Mouse (Mus musculus): ENCODE data around the gene Odaph. TPM values are rescaled to one million over a fixed set of nuclear protein-coding genes. Genes with fewer than 3 reads are reported as not detected.
A peak's percentile ranks its signal among the peaks of the same experiment; 100 is the strongest.

Odaph gene
- total RNA-seq, 2 experiments from 2014 or later = not detected

GRCm38 (mm10) chr5:91983490-91983889, 3.8 kb upstream of the Odaph start:
- intact Hi-C loops (cut with DNase I) = no loop called here
- no peak for DNase-seq (ENCODE audit: low spot score in 2 of 2)

GRCm38 (mm10) chr5:91985721-91986120, 1.6 kb upstream of the Odaph start:
- intact Hi-C loops (cut with DNase I) = no loop called here
- DNase-seq (ENCODE audit: low spot score in 2 of 2) = no peak

GRCm38 (mm10) chr5:91987799-91988198, 524 bp downstream of the Odaph start:
- intact Hi-C loops (cut with DNase I) = no loop called here
- DNase-seq (ENCODE audit: low spot score in 2 of 2) = no peak

GRCm38 (mm10) chr5:91989261-91989660, 2.0 kb downstream of the Odaph start:
- intact Hi-C loops (cut with DNase I) = no loop called here

GRCm38 (mm10) chr5:91991191-91991937, 4.1 kb downstream of the Odaph start:
- intact Hi-C loops (cut with DNase I) = no loop called here

More at GRCm38 (mm10) chr5:91989261-91989660, 2.0 kb downstream of the Odaph start:
- DNase-seq (ENCODE audit: low spot score in 2 of 2) = no peak

GRCm38 (mm10) chr5:91993061-91993460, 5.8 kb downstream of the Odaph start:
- no peak for DNase-seq (ENCODE audit: low spot score in 2 of 2)
- intact Hi-C loops (cut with DNase I) = no loop called here

More at GRCm38 (mm10) chr5:91991191-91991937, 4.1 kb downstream of the Odaph start:
- no peak for DNase-seq (ENCODE audit: low spot score in 2 of 2)

GRCm38 (mm10) chr5:91994546-91994945, 7.3 kb downstream of the Odaph start:
- DNase-seq (ENCODE audit: low spot score in 2 of 2) = peak; percentile 11

GRCm38 (mm10) chr5:92000770-92001169, 13.5 kb downstream of the Odaph start:
- no peak for DNase-seq (ENCODE audit: low spot score in 2 of 2)
- intact Hi-C loops (cut with DNase I) = loop anchor here (10.0 kb wide), 1 partner anchor 536 kb away; no protein-coding TSS in a partner anchor

More at GRCm38 (mm10) chr5:91994546-91994945, 7.3 kb downstream of the Odaph start:
- intact Hi-C loops (cut with DNase I) = no loop called here

GRCm38 (mm10) chr5:92003011-92003410, 15.7 kb downstream of the Odaph start:
- peak; percentile 24 to 51 for DNase-seq (ENCODE audit: low spot score in 2 of 2)
- intact Hi-C loops (cut with DNase I) = loop anchor here (10.0 kb wide), 1 partner anchor 538 kb away; no protein-coding TSS in a partner anchor

GRCm38 (mm10) chr5:92009827-92010226, 22.6 kb downstream of the Odaph start:
- no peak for DNase-seq (ENCODE audit: low spot score in 2 of 2)
- intact Hi-C loops (cut with DNase I) = loop anchor here (10.0 kb wide), 1 partner anchor 545 kb away; no protein-coding TSS in a partner anchor

- intact Hi-C loops (cut with DNase I) = no loop called here
- DNase-seq (ENCODE audit: low spot score in 2 of 2) = no peak
Measured at GRCm38 (mm10) chr5:92011756-92012155, 24.5 kb downstream of the Odaph start.

GRCm38 (mm10) chr5:92019960-92020359, 32.7 kb downstream of the Odaph start:
- no peak for DNase-seq (ENCODE audit: low spot score in 2 of 2)
- intact Hi-C loops (cut with DNase I) = no loop called here

- intact Hi-C loops (cut with DNase I) = no loop called here
- DNase-seq (ENCODE audit: low spot score in 2 of 2) = peak; percentile 94 to 96
Measured at GRCm38 (mm10) chr5:92042377-92043348, 55.4 kb downstream of the Odaph start.

- intact Hi-C loops (cut with DNase I) = no loop called here
Measured at GRCm38 (mm10) chr5:92043783-92044182, 56.5 kb downstream of the Odaph start, which contains the start of gene Cdkl2. Gene Cdkl2 (minus strand): TSS chr5:92043883.

More at GRCm38 (mm10) chr5:92043783-92044182, 56.5 kb downstream of the Odaph start, which contains the start of gene Cdkl2:
- DNase-seq (ENCODE audit: low spot score in 2 of 2) = no peak

Other genes starting within 250 kb of the Odaph start
- gene Rchy1, start 24.4 kb upstream of the Odaph start, total RNA-seq (2021) = 10 to 100 TPM; 38.9 to 39.3 TPM
- 10 to 100 TPM; 61.9 to 68.6 TPM for gene Cdkl2, start 56.4 kb downstream of the Odaph start, total RNA-seq (2021)
- 100 to 1,000 TPM; 176 to 179 TPM for gene G3bp2, start 96.2 kb downstream of the Odaph start, total RNA-seq (2021)
- 10 to 100 TPM; 65.8 to 66.1 TPM for gene Uso1, start 150.5 kb downstream of the Odaph start, total RNA-seq (2021)
- gene U90926, start 227.9 kb downstream of the Odaph start, total RNA-seq (2021) = not detected

Data from left cerebral cortex, postnatal 14 days (tissue).